Mouse (Mus musculus) stomach, postnatal 0 days (tissue): ENCODE data around the gene Heatr1. TPM values are rescaled to one million over a fixed set of nuclear protein-coding genes. Genes with fewer than 3 reads are reported as not detected.
A peak's percentile ranks its signal among the peaks of the same experiment; 100 is the strongest.
"Not testable (repeated sequence)": the region's sequence is repeated elsewhere in the genome, so short reads cannot be mapped to it uniquely, and the experiment has no call there.

Experiments used
- ATAC-seq: fragments of 200-750 bp; cut with Nextera tagmentation; 2 replicates; pipeline ENCODE4 v1.8.0; 2017; ENCODE audit not compliant: low FRiP score, low TSS enrichment
- DNase-seq: peaks from one replicate; pipeline ENCODE4 v3.0.0-alpha.2; 2016; ENCODE audit warnings: low spot score
- H3K27ac ChIP-seq: fragments of 300-500 bp; sonication (generic); replicated peaks from 2 replicates; pipeline ENCODE4 v1.5.1; 2014; ENCODE audit warnings: mild to moderate bottlenecking, control low read depth
- H3K27me3 ChIP-seq: fragments of 300-500 bp; sonication (generic); 2 replicates; pipeline ENCODE4 v1.6.1; 2014; ENCODE audit warnings: low read length; ENCODE audit not compliant: control insufficient read depth, insufficient read depth
- H3K36me3 ChIP-seq: fragments of 300-500 bp; sonication (generic); 2 replicates; pipeline ENCODE4 v1.6.1; 2014; ENCODE audit warnings: low read length, mixed read lengths; ENCODE audit not compliant: control insufficient read depth, insufficient read depth
- H3K4me1 ChIP-seq: fragments of 300-500 bp; sonication (generic); replicated peaks from 2 replicates; pipeline ENCODE4 v1.6.1; 2014; ENCODE audit warnings: antibody characterized with exemption; ENCODE audit not compliant: control insufficient read depth, insufficient read depth
- H3K4me2 ChIP-seq: fragments of 300-500 bp; sonication (generic); replicated peaks from 2 replicates; pipeline ENCODE4 v1.6.1; 2014; ENCODE audit warnings: low read depth, mild to moderate bottlenecking, control low read depth, moderate library complexity
- H3K4me3 ChIP-seq: fragments of 300-500 bp; sonication (generic); 2 replicates; pipeline ENCODE4 v1.5.1; 2014; ENCODE audit warnings: low read depth, low read length, control low read depth
- H3K9ac ChIP-seq: fragments of 300-500 bp; sonication (generic); 2 replicates; pipeline ENCODE4 v1.6.1; 2014; ENCODE audit warnings: mild to moderate bottlenecking, low read length, control low read depth, mixed read lengths
- H3K9me3 ChIP-seq: fragments of 300-500 bp; sonication (generic); 2 replicates; pipeline ENCODE4 v1.6.1; 2016; ENCODE audit warnings: low read length; ENCODE audit not compliant: control insufficient read depth
- CTCF ChIP-seq: IDR thresholded peaks from 2 replicates; pipeline ENCODE4 v1.5.1; 2016; ENCODE audit warnings: antibody characterized with exemption, low read depth, mild to moderate bottlenecking, moderate library complexity
- EP300 ChIP-seq: optimal IDR thresholded peaks from 2 replicates; pipeline ENCODE3; 2016; ENCODE audit warnings: antibody characterized with exemption
- WGBS: fragments of 180-500 bp; shearing (Covaris S2); extraction: QIAGEN DNeasy Blood & Tissue Kit; methylation state at CpG from one replicate; pipeline ENCODE4 v1.1.7; 2014; 5-methylcytosine and 5-hydroxymethylcytosine counted together
- polyA plus RNA-seq: library from polyadenylated mRNA; unstranded; fragments of >200 nt; fragmentation: Nextera tagmentation; extraction: Ambion mirVana; gene quantifications from 2 replicates; pipeline ENCODE4 v1.2.1, GENCODE M21; 2015

Heatr1 gene
- polyA plus RNA-seq, 1 experiment from 2014 or later = 6.2 TPM

GRCm38 (mm10) chr13:12456711-12457110, 61.9 kb downstream of the Heatr1 start:
- no peak for TF ChIP-seq CTCF
- no peak for TF ChIP-seq EP300
- H3K4me2 ChIP-seq = no peak overlapping the region
- H3K9me3 ChIP-seq = no peaks in the 10 kb centered on the region
- 84% methylated on average over 7 of the region's 7 CpGs for WGBS
- ATAC-seq (no peak), DNase-seq (no peak)
- H3K4me3 ChIP-seq = no peak overlapping the region
- H3K27ac ChIP-seq = no peak overlapping the region
- peaks cover 9% of the 10 kb centered on the region; the same call in 1 of the 2 replicates for H3K36me3 ChIP-seq
- H3K4me1 ChIP-seq = no peaks in the 10 kb centered on the region
- no peaks in the 10 kb centered on the region for H3K27me3 ChIP-seq
- no peak overlapping the region for H3K9ac ChIP-seq

DNA sequence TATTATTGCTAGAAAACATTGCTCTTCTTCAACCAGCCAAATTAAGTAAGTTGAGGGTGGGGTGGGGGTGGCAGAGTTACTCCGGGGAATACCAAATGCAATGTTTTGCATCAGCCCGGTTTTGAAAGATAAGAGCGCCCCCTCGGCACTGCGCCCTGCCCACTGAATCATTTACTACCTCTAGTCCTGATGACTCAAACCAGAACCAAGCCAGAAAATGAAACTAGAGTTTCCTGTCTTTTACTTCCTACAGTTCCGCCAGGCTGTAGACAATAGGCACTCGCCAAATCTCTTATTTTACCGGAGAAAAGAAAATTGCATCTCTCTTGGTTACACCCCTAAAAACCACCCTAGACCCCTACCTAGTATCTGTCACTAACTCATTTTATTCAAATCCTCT, 65.6 kb downstream of the Heatr1 start:
- Histone ChIP-seq H3K36me3 (no peaks in the 10 kb centered on the region), H3K27ac (peak overlapping the region; percentile 85), H3K4me1 (no peaks in the 10 kb centered on the region), H3K9ac (peak overlapping the region; percentile 89), H3K4me2 (peak overlapping the region; percentile 75), H3K9me3 (no peaks in the 10 kb centered on the region), H3K27me3 (no peaks in the 10 kb centered on the region), H3K4me3 (peak overlapping the region; percentile 81)
- TF ChIP-seq CTCF (peak; percentile 44), EP300 (no peak)
- ATAC-seq (peak; percentile 58), DNase-seq (peak; percentile 68)
- under 1% methylated on average over 8 of the region's 8 CpGs for WGBS

GRCm38 (mm10) chr13:12460881-12461729, 66.3 kb downstream of the Heatr1 start:
- DNase-seq = peak; percentile 97
- H3K9me3 ChIP-seq = no peaks in the 10 kb centered on the region
- no peak for TF ChIP-seq EP300
- no peak; the same call in 1 of the 2 replicates for TF ChIP-seq CTCF
- H3K27ac ChIP-seq = peak overlapping the region; percentile 85
- H3K4me3 ChIP-seq = peak overlapping the region; percentile 81
- no peaks in the 10 kb centered on the region for H3K27me3 ChIP-seq
- no peaks in the 10 kb centered on the region for H3K4me1 ChIP-seq
- WGBS = under 1% methylated on average over 59 of the region's 59 CpGs
- no peaks in the 10 kb centered on the region for H3K36me3 ChIP-seq
- ATAC-seq = peak; percentile 98
- H3K4me2 ChIP-seq = peak overlapping the region; percentile 75
- H3K9ac ChIP-seq = peak overlapping the region; percentile 89

- H3K27ac ChIP-seq = peak overlapping the region; percentile 49
- H3K4me2 ChIP-seq = peak overlapping the region; percentile 75
- H3K9ac ChIP-seq = peak overlapping the region; percentile 89
- 3% methylated on average over 7 of the region's 7 CpGs for WGBS
- ATAC-seq (peak; percentile 21; the same call in 1 of the 2 replicates), DNase-seq (no peak)
- no peaks in the 10 kb centered on the region for H3K9me3 ChIP-seq
- H3K4me3 ChIP-seq = peak overlapping the region; percentile 81
- no peaks in the 10 kb centered on the region for H3K4me1 ChIP-seq
- no peaks in the 10 kb centered on the region for H3K36me3 ChIP-seq
- no peaks in the 10 kb centered on the region for H3K27me3 ChIP-seq
- no peak for TF ChIP-seq CTCF
- TF ChIP-seq EP300 = no peak
These were observed 66.9 kb downstream of the Heatr1 start for GRCm38 (mm10) chr13:12461730-12462119.

- DNase-seq (no peak), ATAC-seq (no peak)
- no peaks in the 10 kb centered on the region for H3K27me3 ChIP-seq
- H3K27ac ChIP-seq = no peak overlapping the region
- no peaks in the 10 kb centered on the region for H3K4me1 ChIP-seq
- no peak overlapping the region for H3K4me2 ChIP-seq
- H3K4me3 ChIP-seq = no peak overlapping the region
- 79% methylated on average over 4 of the region's 4 CpGs for WGBS
- H3K9me3 ChIP-seq = no peaks in the 10 kb centered on the region
- TF ChIP-seq EP300 = no peak
- TF ChIP-seq CTCF = no peak
- H3K36me3 ChIP-seq = no peaks in the 10 kb centered on the region
- H3K9ac ChIP-seq = no peak overlapping the region
These were observed 67.8 kb downstream of the Heatr1 start for GRCm38 (mm10) chr13:12462623-12463022.

GRCm38 (mm10) chr13:12464159-12464558, 69.3 kb downstream of the Heatr1 start:
- WGBS = 85% methylated on average over 6 of the region's 6 CpGs
- not testable (repeated sequence) for H3K9me3 ChIP-seq, H3K9ac ChIP-seq, H3K4me3 ChIP-seq, ATAC-seq, DNase-seq, H3K27ac ChIP-seq, H3K27me3 ChIP-seq, H3K36me3 ChIP-seq, H3K4me2 ChIP-seq, H3K4me1 ChIP-seq
